Mouse (Mus musculus): Measurements from ENCODE around the gene Heatr5a. TPM values are rescaled to one million over a fixed set of nuclear protein-coding genes. Genes with fewer than 3 reads are reported as not detected.
A peak's percentile ranks its signal among the peaks of the same experiment; 100 is the strongest.

The Heatr5a gene
- total RNA-seq (2021) = 10 to 100 TPM; 23.1 to 25.0 TPM
- long read RNA-seq, experiment 1, full-length matches to known transcripts = 2 of 10 reads
- long read RNA-seq, experiment 1, partial matches to known transcripts = 3 of 10 reads
- long read RNA-seq, experiment 1, other reads (novel, unspliced or antisense) = 5 of 10 reads
- long read RNA-seq, experiment 2, full-length matches to known transcripts = 1 of 5 reads
- long read RNA-seq, experiment 2, partial matches to known transcripts = 4 of 5 reads
- long read RNA-seq, experiment 2, other reads (novel, unspliced or antisense) = 0 of 5 reads

GRCm38 (mm10) chr12:51971070-51971664, at the start of gene Heatr5a:
Heatr5a (minus strand) TSS chr12:51971321.
- peak; percentile 89 to 91 for DNase-seq (ENCODE audit: low spot score in 2 of 2)

- DNase-seq (ENCODE audit: low spot score in 2 of 2) = no peak
Measured at GRCm38 (mm10) chr12:52014494-52015029, 43.4 kb upstream of the Heatr5a start.

GRCm38 (mm10) chr12:52014044-52014443, 42.9 kb upstream of the Heatr5a start:
- DNase-seq (ENCODE audit: low spot score in 2 of 2) = peak in 1 of 2 experiments; percentile 34

- DNase-seq (ENCODE audit: low spot score in 2 of 2) = no peak
Measured at GRCm38 (mm10) chr12:52013274-52013673, 42.2 kb upstream of the Heatr5a start.

GRCm38 (mm10) chr12:52012159-52012558, 41.0 kb upstream of the Heatr5a start:
- no peak for DNase-seq (ENCODE audit: low spot score in 2 of 2)

- no peak for DNase-seq (ENCODE audit: low spot score in 2 of 2)
Measured at GRCm38 (mm10) chr12:52010630-52010961, 39.5 kb upstream of the Heatr5a start.

GRCm38 (mm10) chr12:52009928-52010629, 39.0 kb upstream of the Heatr5a start:
- no peak for DNase-seq (ENCODE audit: low spot score in 2 of 2)

GRCm38 (mm10) chr12:52006633-52006994, 35.5 kb upstream of the Heatr5a start:
- DNase-seq (ENCODE audit: low spot score in 2 of 2) = no peak

GRCm38 (mm10) chr12:52005877-52006632, 34.9 kb upstream of the Heatr5a start, which contains the start of gene Dtd2:
Dtd2 (minus strand) TSS chr12:52006501.
- peak; percentile 95 for DNase-seq (ENCODE audit: low spot score in 2 of 2)

- no peak for DNase-seq (ENCODE audit: low spot score in 2 of 2)
Measured at GRCm38 (mm10) chr12:52002746-52003145, 31.6 kb upstream of the Heatr5a start.

GRCm38 (mm10) chr12:52001544-52001943, 30.4 kb upstream of the Heatr5a start:
- peak; percentile 30 to 50 for DNase-seq (ENCODE audit: low spot score in 2 of 2)

GRCm38 (mm10) chr12:51998366-51998932, 27.3 kb upstream of the Heatr5a start:
- no peak for DNase-seq (ENCODE audit: low spot score in 2 of 2)

GRCm38 (mm10) chr12:51995738-51996536, 24.8 kb upstream of the Heatr5a start:
- no peak for DNase-seq (ENCODE audit: low spot score in 2 of 2)

GRCm38 (mm10) chr12:51990629-51991028, 19.5 kb upstream of the Heatr5a start:
- no peak for DNase-seq (ENCODE audit: low spot score in 2 of 2)

- no peak for DNase-seq (ENCODE audit: low spot score in 2 of 2)
Measured at GRCm38 (mm10) chr12:51988536-51988935, 17.4 kb upstream of the Heatr5a start.

- DNase-seq (ENCODE audit: low spot score in 2 of 2) = no peak
Measured at GRCm38 (mm10) chr12:51985826-51986225, 14.7 kb upstream of the Heatr5a start.

- no peak for DNase-seq (ENCODE audit: low spot score in 2 of 2)
Measured at GRCm38 (mm10) chr12:51985163-51985748, 14.1 kb upstream of the Heatr5a start.

GRCm38 (mm10) chr12:51983625-51984024, 12.5 kb upstream of the Heatr5a start:
- DNase-seq (ENCODE audit: low spot score in 2 of 2) = no peak

- DNase-seq (ENCODE audit: low spot score in 2 of 2) = no peak
Measured at GRCm38 (mm10) chr12:51976531-51976930, 5.4 kb upstream of the Heatr5a start.

- no peak for DNase-seq (ENCODE audit: low spot score in 2 of 2)
Measured at GRCm38 (mm10) chr12:51974381-51974780, 3.3 kb upstream of the Heatr5a start.
